Mouse (Mus musculus) hindbrain, embryonic 14.5 days (tissue): ENCODE data around the gene Kcnh4. TPM values are rescaled to one million over a fixed set of nuclear protein-coding genes. Genes with fewer than 3 reads are reported as not detected.

Experiments
- ATAC-seq: fragments of 200-750 bp; cut with Nextera tagmentation; 2 replicates; pipeline ENCODE4 v1.8.0; 2017; ENCODE audit warnings: moderate number of reproducible peaks, mild to moderate bottlenecking, moderate TSS enrichment, moderate library complexity; ENCODE audit not compliant: low FRiP score
- DNase-seq: peaks from one replicate; pipeline ENCODE4 v3.0.0-alpha.2; 2015; ENCODE audit warnings: low spot score
- H3K27ac ChIP-seq: fragments of 300-500 bp; sonication (generic); 2 replicates; pipeline ENCODE4 v1.5.1; 2014; ENCODE audit warnings: mild to moderate bottlenecking, moderate library complexity
- H3K27me3 ChIP-seq: fragments of 300-500 bp; sonication (generic); 2 replicates; pipeline ENCODE4 v1.6.1; 2014; ENCODE audit warnings: mild to moderate bottlenecking, low read length, mixed read lengths; ENCODE audit not compliant: control insufficient read depth, insufficient read depth
- H3K36me3 ChIP-seq: fragments of 300-500 bp; sonication (generic); replicated peaks from 2 replicates; pipeline ENCODE4 v1.6.1; 2014; ENCODE audit not compliant: control insufficient read depth, insufficient read depth
- H3K4me1 ChIP-seq: fragments of 300-500 bp; sonication (generic); replicated peaks from 2 replicates; pipeline ENCODE4 v1.6.1; 2014; ENCODE audit warnings: antibody characterized with exemption, low read length, mixed read lengths; ENCODE audit not compliant: control insufficient read depth, insufficient read depth
- H3K4me2 ChIP-seq: fragments of 300-500 bp; sonication (generic); replicated peaks from 2 replicates; pipeline ENCODE4 v1.6.1; 2014; ENCODE audit warnings: mild to moderate bottlenecking, moderate library complexity
- H3K4me3 ChIP-seq: fragments of 300-500 bp; sonication (generic); replicated peaks from 2 replicates; pipeline ENCODE4 v1.5.1; 2014; ENCODE audit warnings: mild to moderate bottlenecking, low read length
- H3K9ac ChIP-seq: fragments of 300-500 bp; sonication (generic); 2 replicates; pipeline ENCODE4 v1.6.1; 2014
- H3K9me3 ChIP-seq: fragments of 300-500 bp; sonication (generic); 2 replicates; pipeline ENCODE4 v1.6.1; 2016; ENCODE audit warnings: low read length; ENCODE audit not compliant: control insufficient read depth
- WGBS: fragments of 180-500 bp; shearing (Covaris S2); extraction: QIAGEN DNeasy Blood & Tissue Kit; methylation state at CpG from one replicate; pipeline ENCODE4 v1.1.7; 2014; 5-methylcytosine and 5-hydroxymethylcytosine counted together
- polyA plus RNA-seq: library from polyadenylated mRNA; unstranded; fragments of >200 nt; fragmentation: Nextera tagmentation; extraction: Ambion mirVana; gene quantifications from 2 replicates; pipeline ENCODE4 v1.2.1, GENCODE M21; 2014

Gene Kcnh4
- polyA plus RNA-seq, 1 experiment from 2014 or later = 7.6 TPM

- no peak overlapping the region for H3K4me2 ChIP-seq
- no peaks in the 10 kb centered on the region for H3K9me3 ChIP-seq
- H3K27ac ChIP-seq = no peak overlapping the region
- no peaks in the 10 kb centered on the region for H3K4me1 ChIP-seq
- H3K36me3 ChIP-seq = peaks cover 51% of the 10 kb centered on the region
- DNase-seq (no peak), ATAC-seq (no peak)
- 75% methylated on average over 3 of the region's 3 CpGs for WGBS
- H3K4me3 ChIP-seq = no peak overlapping the region
- H3K9ac ChIP-seq = no peak overlapping the region
- no peaks in the 10 kb centered on the region for H3K27me3 ChIP-seq
Measured at GRCm38 (mm10) chr11:100789702-100790101, 30.0 kb upstream of the Kcnh4 start.

DNA sequence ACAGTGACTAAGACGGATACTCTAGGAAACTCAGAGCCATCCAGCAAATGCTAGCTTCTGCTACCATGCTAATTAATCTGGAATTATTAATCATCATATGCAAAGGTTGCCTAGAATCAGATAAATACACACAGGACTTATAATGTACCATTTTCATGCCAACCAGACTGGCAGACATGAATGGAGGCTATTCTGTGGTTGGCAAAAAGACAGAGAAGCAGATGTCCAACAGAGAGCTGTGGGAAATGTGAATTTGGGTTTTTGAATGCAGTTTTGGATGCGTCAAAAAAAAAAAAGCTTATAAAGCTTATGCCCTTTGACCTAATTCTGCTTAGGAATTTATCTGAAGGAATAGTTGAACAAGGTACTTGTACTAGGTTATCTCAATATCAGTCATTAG, 26.0 kb upstream of the Kcnh4 start:
- no peaks in the 10 kb centered on the region for H3K4me1 ChIP-seq
- no peak overlapping the region for H3K4me3 ChIP-seq
- no peak for DNase-seq
- ATAC-seq = no peak
- WGBS = 86% methylated on average over 2 of the region's 2 CpGs
- H3K4me2 ChIP-seq = no peak overlapping the region
- no peaks in the 10 kb centered on the region for H3K9me3 ChIP-seq
- no peak overlapping the region for H3K9ac ChIP-seq
- no peaks in the 10 kb centered on the region for H3K27me3 ChIP-seq
- peaks cover 70% of the 10 kb centered on the region for H3K36me3 ChIP-seq
- no peak overlapping the region for H3K27ac ChIP-seq

DNA sequence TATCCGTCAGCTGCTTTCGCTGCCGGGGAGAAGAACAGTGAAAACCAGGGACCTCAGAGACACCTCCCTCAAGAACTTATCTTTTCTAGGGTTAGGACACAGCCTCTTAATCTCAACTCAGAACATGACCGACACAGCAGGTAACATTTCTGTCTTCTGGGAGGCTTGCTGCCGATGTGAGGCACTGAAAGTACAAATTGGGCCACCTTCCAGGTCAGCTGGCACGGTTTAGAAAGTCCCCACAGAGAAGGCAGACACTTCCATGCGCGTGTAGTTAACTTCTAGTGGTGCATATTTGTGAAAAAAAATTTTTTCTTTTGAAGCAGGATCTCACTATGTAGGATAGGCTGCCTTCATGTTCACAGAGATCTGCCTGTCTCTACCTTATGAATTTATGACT, 24.5 kb upstream of the Kcnh4 start:
- H3K9ac ChIP-seq = no peak overlapping the region
- no peak overlapping the region for H3K4me3 ChIP-seq
- DNase-seq (no peak), ATAC-seq (no peak)
- H3K9me3 ChIP-seq = no peaks in the 10 kb centered on the region
- H3K4me2 ChIP-seq = no peak overlapping the region
- H3K27ac ChIP-seq = no peak overlapping the region
- peaks cover 58% of the 10 kb centered on the region for H3K36me3 ChIP-seq
- H3K4me1 ChIP-seq = no peaks in the 10 kb centered on the region
- H3K27me3 ChIP-seq = no peaks in the 10 kb centered on the region
- 83% methylated on average over 8 of the region's 8 CpGs for WGBS

DNA sequence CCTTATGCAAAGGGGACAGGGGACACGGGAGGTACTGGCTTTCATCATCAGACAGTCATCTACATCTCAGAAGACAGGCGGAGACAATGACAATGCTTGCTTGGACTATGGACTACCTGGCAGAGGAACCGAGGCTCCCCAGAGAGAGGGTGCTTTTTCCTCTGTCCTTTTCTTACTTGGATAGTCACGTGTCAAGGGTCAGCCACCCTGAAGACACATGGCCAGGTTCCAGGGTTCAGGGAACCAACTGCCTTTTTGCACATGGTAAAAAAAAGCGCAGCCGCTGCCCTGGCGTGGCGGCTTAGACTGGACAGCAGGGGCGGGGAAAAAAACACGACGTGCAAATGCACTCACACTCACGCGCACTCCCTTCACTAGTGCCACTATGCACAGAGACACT, 22.8 kb upstream of the Kcnh4 start:
- no peak for ATAC-seq
- peaks cover 50% of the 10 kb centered on the region for H3K36me3 ChIP-seq

DNA sequence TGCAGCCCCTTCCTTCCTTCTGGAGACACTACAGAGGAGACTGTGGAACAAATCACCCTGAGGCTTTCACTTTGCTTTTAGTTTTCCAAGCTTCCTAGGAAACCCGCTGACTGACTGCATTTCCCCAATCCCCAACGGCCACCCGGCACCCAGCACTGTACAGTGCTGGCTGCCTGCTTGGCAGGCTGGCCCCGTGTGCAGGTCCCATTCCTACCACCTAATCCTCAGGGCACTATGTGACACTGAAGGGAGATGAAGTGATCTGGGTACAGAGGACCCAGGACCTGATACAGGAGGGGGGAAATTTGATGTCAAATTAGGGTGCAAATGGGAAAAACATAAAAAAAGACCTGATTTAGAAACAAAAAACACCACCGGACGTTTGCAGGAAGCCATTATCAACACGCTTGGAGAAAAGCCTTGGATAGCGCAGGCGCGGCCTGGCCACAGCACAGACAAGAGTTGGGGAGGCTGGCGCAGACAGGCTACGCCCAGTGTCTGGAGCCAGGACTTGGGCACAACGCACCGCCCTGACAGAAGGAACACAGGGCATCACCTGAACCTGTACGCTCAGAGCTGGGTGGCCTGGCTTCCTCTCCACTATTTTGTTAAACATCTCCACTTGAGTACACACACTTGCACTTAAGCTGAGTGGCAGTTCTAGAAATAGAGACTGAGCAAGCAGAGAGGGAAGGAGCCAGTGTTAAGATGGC, 22.2 kb upstream of the Kcnh4 start:
- DNase-seq = no peak
- H3K4me2 ChIP-seq = no peak overlapping the region
- H3K27me3 ChIP-seq = no peaks in the 10 kb centered on the region
- H3K9me3 ChIP-seq = no peaks in the 10 kb centered on the region
- WGBS = 94% methylated on average over 15 of the region's 15 CpGs
- H3K36me3 ChIP-seq = peaks cover 43% of the 10 kb centered on the region
- H3K27ac ChIP-seq = no peak overlapping the region
- H3K9ac ChIP-seq = no peak overlapping the region
- ATAC-seq = no peak
- H3K4me3 ChIP-seq = no peak overlapping the region
- H3K4me1 ChIP-seq = no peaks in the 10 kb centered on the region

More for the DNA sequence above, 22.8 kb upstream of the Kcnh4 start:
- Histone ChIP-seq H3K4me3 (no peak overlapping the region), H3K9ac (no peak overlapping the region), H3K4me2 (no peak overlapping the region), H3K27ac (no peak overlapping the region), H3K9me3 (no peaks in the 10 kb centered on the region), H3K4me1 (no peaks in the 10 kb centered on the region), H3K27me3 (no peaks in the 10 kb centered on the region)
- WGBS = 92% methylated on average over 13 of the region's 13 CpGs
- DNase-seq = no peak

- ATAC-seq (no peak), DNase-seq (no peak)
- Histone ChIP-seq H3K27me3 (no peaks in the 10 kb centered on the region), H3K4me3 (no peak overlapping the region), H3K36me3 (peaks cover 40% of the 10 kb centered on the region), H3K9ac (no peak overlapping the region), H3K4me1 (no peaks in the 10 kb centered on the region), H3K9me3 (no peaks in the 10 kb centered on the region), H3K4me2 (no peak overlapping the region), H3K27ac (no peak overlapping the region)
- 86% methylated on average over 8 of the region's 8 CpGs for WGBS
Measured at GRCm38 (mm10) chr11:100780247-100780646, 20.5 kb upstream of the Kcnh4 start.

- ATAC-seq (no peak), DNase-seq (no peak)
- 79% methylated on average over 3 of the region's 3 CpGs for WGBS
- no peak overlapping the region for H3K9ac ChIP-seq
- no peak overlapping the region for H3K4me3 ChIP-seq
- H3K4me1 ChIP-seq = no peaks in the 10 kb centered on the region
- H3K36me3 ChIP-seq = peaks cover 21% of the 10 kb centered on the region
- H3K27me3 ChIP-seq = no peaks in the 10 kb centered on the region
- H3K4me2 ChIP-seq = no peak overlapping the region
- no peak overlapping the region for H3K27ac ChIP-seq
- H3K9me3 ChIP-seq = no peaks in the 10 kb centered on the region
Measured at GRCm38 (mm10) chr11:100778069-100778468, 18.3 kb upstream of the Kcnh4 start.

DNA sequence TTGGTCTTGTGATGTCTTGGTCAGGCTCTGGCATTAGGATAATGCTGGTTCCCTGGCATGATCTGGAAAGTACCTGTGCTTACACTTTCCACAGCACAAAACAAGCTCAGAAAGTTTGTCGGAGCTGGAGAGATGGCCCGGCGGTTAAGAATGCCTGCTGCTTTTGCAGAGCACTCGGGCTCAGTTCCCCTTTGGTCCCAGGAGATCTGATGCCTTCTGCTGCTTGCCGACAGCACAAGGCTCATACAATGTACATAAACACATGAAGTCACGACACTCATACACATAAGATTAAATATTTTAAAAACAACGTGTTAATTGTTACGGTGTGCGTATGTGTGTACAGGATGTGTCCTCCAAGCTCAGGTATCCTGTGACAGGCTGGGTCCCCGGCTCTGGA, 16.2 kb upstream of the Kcnh4 start:
- Histone ChIP-seq H3K4me3 (no peak overlapping the region), H3K27me3 (no peaks in the 10 kb centered on the region), H3K9ac (no peak overlapping the region), H3K4me1 (no peaks in the 10 kb centered on the region), H3K9me3 (no peaks in the 10 kb centered on the region), H3K36me3 (peaks cover 7% of the 10 kb centered on the region; the same call in 1 of the 2 replicates), H3K4me2 (no peak overlapping the region), H3K27ac (no peak overlapping the region)
- 87% methylated on average over 10 of the region's 10 CpGs for WGBS
- DNase-seq = no peak
- no peak for ATAC-seq

DNA sequence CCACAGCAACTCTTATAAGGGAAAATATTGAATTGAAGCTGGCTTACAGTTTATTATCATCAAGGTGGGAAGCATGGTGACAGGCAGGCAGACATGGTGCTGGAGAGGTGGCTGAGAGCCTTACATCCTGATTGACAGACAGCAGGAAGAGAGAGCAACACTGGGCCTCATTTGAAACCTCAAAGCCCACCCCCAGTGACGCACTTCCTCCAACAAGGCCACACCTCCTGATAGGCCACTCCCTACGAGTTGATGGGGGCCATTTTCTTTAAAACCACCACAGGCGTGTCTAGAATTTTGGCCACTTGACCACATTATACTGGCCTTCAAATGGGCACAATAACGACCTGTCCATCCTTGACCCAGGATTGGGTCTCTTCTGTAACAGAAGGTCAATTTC, 14.5 kb upstream of the Kcnh4 start:
- Histone ChIP-seq H3K36me3 (peaks cover 6% of the 10 kb centered on the region; the same call in 1 of the 2 replicates), H3K27me3 (no peaks in the 10 kb centered on the region), H3K4me1 (no peaks in the 10 kb centered on the region), H3K9ac (no peak overlapping the region), H3K27ac (no peak overlapping the region), H3K4me3 (no peak overlapping the region), H3K9me3 (no peaks in the 10 kb centered on the region), H3K4me2 (no peak overlapping the region)
- ATAC-seq = no peak
- DNase-seq = no peak
- WGBS = 84% methylated on average over 4 of the region's 4 CpGs
